Mouse (Mus musculus): ENCODE measurements at regions not wholly inside any gene's neighbourhood (a gene's known extent, or its start where the extent isn't known, plus 50 kb on each side); places are given as distances from the start of the nearest gene placed in this dataset.
A peak's percentile ranks its signal among the peaks of the same experiment; 100 is the strongest.

GRCm38 (mm10) chrX:108608446-108608845, 56.2 kb downstream of the Gm379 start:
- no peak for DNase-seq

DNA sequence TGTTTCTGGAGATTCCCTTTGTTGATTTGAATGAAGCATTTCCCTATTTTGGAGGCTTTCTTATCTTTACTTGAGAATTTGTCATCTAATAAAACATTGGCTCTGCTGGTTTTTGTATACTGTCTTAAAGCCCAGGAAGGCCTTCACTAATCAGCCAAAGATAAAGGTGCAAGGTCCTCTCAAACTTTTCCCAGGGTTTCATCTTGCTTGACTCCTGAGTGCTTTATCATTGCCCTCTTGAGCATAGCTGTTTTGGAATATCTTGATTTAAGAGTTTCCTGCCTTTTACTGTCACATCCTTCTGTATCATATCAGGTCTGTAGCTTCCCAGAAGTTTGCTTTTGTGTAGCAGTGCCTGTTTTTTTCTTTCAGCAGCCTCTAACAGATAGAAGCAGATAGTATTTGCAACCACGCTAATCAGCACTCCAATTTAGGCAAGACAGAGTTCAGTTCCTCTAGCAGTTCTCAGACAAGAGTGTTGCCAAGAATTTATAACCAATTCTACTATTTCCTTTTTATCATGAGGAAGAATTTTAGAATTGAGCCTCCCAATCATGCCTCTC, 64.7 kb downstream of the Gm379 start:
- no peak for DNase-seq

DNA sequence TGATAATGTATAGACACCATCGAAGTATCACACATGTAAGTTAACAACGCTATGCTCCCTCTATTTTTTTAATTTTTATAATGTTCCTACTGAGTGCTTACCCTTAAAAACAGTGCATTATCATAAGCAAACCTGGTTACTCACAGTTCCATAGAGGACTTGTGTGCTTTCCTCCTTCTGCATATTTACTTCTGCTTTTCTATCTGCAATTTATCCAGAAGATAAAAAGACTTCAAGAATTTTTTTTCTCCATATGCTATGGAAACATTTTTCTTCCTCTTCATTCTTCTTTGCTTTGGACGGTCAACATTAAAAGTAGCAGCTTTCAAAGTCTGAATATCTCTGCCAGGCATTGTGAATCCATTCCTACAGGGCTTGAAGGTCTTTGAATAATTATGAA, 102.7 kb downstream of the Gm379 start:
- no peak for DNase-seq

- DNase-seq = no peak
Observed at GRCm38 (mm10) chrX:108543149-108543548, 121.5 kb downstream of the Gm379 start.

- DNase-seq = no peak
Observed at GRCm38 (mm10) chrX:108541410-108541809, 123.3 kb downstream of the Gm379 start.

DNA sequence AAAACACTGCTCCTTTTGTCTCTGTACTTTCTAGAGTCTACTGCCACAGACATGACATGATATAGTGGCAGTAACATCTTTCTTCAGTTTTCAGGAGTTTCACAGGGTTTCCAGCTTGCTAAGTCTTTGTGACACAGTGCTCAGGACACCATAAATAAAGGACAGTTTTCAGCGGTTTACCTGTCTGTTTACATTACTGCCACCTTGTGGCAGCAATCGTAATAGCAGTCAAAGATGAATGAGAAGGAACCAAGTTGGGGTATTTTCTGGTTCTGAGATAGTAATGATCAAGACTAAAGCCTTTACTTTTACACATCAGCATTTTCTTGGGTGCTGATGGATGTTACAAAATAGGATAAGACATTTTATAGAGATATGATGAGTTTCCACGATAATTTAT, 127.7 kb downstream of the Gm379 start:
- peak in 1 of 2 experiments; percentile 15 for DNase-seq

Data from lung, postnatal 4 days (tissue).